Mouse (Mus musculus): ENCODE measurements around the gene Fkbp1a.

Fkbp1a gene

DNA sequence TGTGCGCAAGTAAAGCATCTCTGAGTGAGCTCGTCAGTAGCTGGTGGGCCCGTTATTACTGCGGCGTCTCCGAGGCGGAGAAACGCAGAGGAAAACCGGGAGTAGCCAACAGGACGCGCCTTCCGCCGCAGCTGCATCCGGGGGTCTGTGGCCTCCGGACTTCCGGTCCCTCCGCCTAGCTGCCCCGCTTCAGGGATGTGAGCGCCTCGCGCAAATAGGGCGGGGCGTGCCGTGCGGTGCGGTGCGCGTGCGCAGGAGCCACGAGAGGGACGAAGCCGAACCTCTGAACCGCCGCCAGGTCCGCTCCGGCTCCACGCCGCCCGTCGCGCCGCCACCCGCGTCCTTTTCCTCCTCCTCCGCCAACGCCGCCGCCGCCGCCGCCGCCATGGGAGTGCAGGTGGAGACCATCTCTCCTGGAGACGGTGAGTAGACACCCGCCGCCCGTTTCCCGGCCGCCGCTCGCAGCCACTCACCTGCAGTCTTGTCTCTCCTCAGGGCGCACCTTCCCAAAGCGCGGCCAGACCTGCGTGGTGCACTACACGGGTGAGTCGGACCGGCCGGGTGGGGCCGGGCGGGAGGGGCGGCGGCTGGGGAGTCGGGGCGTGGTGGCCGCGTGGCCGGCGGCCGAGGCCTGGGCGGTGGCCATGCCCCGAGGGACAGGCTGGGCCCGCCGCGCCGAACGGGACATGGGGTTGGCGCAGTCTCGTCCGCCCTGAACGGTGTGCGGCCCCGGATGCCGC lies at the start of gene Fkbp1a:
Gene Fkbp1a, plus strand, starts transcription at position 161 of the 740 bp plus-strand sequence.
- DNase-seq (ENCODE audit: low read depth) = peak; percentile 66

GRCm38 (mm10) chr2:151494035-151494803 lies 48.1 kb upstream of the Fkbp1a start, which contains the start of gene Nsfl1c:
Gene Nsfl1c (plus strand): TSS chr2:151494182.
- DNase-seq (ENCODE audit: low read depth) = peak; percentile 76

- no peak for DNase-seq (ENCODE audit: low read depth)
These were observed 43.9 kb upstream of the Fkbp1a start for GRCm38 (mm10) chr2:151498358-151498757.

DNA sequence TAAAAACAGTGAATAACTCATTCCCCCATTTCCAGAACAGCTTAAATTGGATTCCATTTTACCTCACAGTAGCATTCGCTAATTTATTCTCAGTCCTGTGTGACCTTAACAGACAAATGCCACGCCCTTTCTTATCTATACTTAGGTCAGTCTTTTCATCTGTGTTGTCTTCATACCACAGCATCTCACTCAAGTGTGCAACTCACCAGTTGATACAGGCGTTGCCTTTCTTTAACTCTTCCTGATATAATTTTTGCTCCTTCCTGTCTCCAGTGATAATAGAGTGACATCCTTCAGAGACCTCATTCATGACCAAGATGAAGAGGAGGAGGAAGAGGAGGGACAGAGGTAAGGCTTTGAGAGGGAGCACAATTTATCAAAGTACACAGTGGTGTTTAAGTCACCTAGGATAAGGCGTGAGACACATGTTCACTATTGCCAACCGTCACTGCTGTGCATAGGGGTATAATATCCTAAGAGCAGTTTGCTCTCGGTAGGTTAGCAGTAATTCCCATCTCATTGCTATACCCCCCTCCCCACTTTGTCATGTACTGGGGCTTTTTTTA lies 41.8 kb upstream of the Fkbp1a start:
- DNase-seq (ENCODE audit: low read depth) = no peak

- DNase-seq (ENCODE audit: low read depth) = no peak
These were observed 38.1 kb upstream of the Fkbp1a start for GRCm38 (mm10) chr2:151504226-151504625.

- no peak for DNase-seq (ENCODE audit: low read depth)
These were observed 30.1 kb upstream of the Fkbp1a start for GRCm38 (mm10) chr2:151512199-151512598.

- no peak for DNase-seq (ENCODE audit: low read depth)
These were observed 28.6 kb upstream of the Fkbp1a start for GRCm38 (mm10) chr2:151513525-151514285.

DNA sequence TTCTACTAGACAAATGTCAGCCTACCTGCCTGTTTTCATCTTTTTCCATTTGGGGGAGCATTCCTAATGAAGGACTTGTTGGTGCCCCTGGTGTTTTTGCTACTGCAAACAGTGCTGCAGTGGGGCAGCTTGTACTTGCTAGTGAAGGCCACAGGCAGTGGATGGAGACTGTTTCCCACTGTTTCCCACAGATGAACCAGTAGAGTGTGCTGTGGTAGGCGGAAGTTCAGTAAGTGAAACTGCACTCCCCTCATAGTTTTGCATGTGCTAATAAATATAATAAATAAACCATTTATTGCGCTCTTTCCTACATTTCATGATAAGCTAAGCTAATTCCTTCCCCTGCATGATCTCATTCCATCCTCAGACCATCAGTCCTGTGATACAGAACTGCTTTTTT lies 23.3 kb upstream of the Fkbp1a start:
- DNase-seq (ENCODE audit: low read depth) = no peak

GRCm38 (mm10) chr2:151524324-151525041 lies 17.8 kb upstream of the Fkbp1a start:
- DNase-seq (ENCODE audit: low read depth) = peak; percentile 54

GRCm38 (mm10) chr2:151525520-151525919 lies 16.8 kb upstream of the Fkbp1a start:
- DNase-seq (ENCODE audit: low read depth) = no peak

GRCm38 (mm10) chr2:151528066-151528465 lies 14.2 kb upstream of the Fkbp1a start:
- no peak for DNase-seq (ENCODE audit: low read depth)

DNA sequence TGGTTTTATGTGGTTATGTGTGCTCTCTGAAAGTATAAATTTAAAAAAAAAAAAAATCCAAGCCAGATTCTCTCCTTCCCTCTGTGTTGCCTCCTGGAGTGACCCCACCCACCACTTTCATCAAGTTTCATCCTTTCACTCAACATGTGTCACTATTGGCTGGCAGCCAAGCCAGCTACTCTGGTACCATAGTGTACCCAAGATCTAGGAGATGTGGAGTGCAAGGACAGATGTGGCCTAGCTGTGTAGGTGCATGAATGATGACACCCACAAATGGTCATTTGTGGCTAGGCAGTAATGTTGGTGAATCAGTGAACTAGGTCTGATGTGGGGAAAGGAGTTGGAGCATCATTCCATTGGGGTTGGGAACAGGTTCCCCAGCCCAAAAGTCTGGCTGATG lies 13.1 kb upstream of the Fkbp1a start:
- DNase-seq (ENCODE audit: low read depth) = no peak

GRCm38 (mm10) chr2:151530378-151531230 lies 11.7 kb upstream of the Fkbp1a start:
- DNase-seq (ENCODE audit: low read depth) = no peak

DNA sequence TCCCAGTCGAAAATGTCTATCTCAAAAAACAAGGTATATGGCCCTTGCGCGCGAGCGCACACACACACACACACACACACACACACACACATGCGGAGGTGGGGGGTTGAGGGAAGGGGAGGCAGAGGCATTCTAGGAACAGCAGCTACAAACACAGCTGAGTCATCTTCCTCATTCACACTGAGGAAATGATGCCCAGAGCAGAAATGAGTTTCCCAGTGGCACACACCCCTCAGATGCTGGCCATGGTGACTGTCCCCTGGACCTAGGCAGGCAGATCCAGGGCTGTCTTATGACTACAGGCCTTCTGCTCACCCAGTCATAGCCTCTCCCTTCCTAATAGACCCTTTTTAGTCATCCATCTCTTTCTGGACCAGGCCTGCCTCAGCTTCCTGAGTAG lies 8.7 kb upstream of the Fkbp1a start:
- DNase-seq (ENCODE audit: low read depth) = no peak

DNA sequence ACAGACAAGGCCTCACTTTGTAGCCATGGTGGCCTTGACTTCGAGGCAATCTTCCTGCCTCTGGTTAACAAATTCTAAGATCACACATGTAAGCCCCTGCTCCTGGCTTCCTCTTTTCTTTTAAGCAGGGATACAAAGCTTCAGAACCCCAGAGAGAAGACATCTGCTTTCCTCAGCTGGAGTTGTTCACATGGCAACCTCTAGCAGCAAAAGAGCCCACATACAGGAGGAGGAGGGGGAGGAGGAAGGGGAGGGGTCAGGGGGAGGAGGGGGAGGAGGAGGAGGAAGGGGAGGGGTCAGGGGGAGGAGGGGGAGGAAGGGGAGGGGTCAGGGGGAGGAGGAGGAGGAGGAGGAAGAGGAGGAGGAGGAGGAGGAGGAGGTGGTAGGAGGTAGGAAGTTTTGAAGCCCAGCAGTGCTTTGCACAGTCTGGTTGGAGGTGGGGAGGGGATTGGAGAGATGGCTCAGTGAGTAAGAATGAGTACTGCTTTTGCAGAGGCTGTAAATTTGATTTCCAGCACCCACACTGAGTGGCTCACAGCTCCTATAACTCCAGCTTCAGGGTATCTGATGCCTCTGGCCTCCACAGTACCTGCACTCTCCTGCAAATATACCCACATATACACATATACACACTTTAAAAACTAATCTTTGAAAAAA lies 6.2 kb upstream of the Fkbp1a start:
- DNase-seq (ENCODE audit: low read depth) = no peak

DNA sequence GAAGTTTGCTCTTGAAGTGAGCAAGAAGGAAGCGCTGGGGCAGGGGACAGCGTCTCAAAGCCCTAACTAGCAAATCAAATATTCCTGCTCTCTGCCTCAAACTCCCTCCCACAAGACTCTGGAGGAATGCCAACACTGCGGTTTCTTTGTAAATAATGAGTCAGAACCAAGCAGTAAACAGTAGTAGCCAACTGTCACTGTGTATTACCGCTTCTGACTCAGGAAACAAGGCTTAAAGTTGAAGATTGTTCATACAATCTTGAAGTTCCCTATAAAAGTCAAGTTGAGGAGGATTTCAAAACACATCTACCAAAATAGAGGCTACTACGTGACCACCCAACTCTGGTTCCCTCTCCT lies 5.7 kb upstream of the Fkbp1a start:
- DNase-seq (ENCODE audit: low read depth) = peak; percentile 32

DNA sequence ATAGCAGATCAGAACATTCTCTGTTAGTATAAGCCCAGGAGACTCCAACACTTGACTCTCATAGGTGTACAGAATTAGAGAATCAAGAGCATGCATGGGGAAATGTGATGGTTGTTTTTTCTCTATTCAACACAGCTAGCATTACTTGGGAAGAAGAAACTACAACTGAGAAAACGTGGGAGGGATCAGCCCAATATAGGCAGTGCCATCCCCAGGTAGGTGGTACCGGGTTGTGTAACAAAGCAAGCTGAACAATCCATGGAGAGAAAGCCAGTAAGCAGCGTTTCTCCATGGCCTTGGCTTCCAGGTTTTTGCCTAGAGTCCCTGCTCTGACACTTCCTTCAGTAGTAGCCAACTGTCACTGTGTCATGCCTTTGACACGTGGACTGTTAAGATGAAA lies 3.6 kb upstream of the Fkbp1a start:
- no peak for DNase-seq (ENCODE audit: low read depth)

- no peak for DNase-seq (ENCODE audit: low read depth)
These were observed 996 bp downstream of the Fkbp1a start for GRCm38 (mm10) chr2:151543063-151543895.

GRCm38 (mm10) chr2:151544673-151545072 lies 2.4 kb downstream of the Fkbp1a start:
- no peak for DNase-seq (ENCODE audit: low read depth)

All from fibroblast of lung, adult 2 months (primary cell).